Mouse (Mus musculus): ENCODE results near the gene Ccdc117. TPM values are rescaled to one million over a fixed set of nuclear protein-coding genes. Genes with fewer than 3 reads are reported as not detected.

Gene Ccdc117
- polyA plus RNA-seq, 1 experiment from 2014 or later, result 13.3 TPM

DNA sequence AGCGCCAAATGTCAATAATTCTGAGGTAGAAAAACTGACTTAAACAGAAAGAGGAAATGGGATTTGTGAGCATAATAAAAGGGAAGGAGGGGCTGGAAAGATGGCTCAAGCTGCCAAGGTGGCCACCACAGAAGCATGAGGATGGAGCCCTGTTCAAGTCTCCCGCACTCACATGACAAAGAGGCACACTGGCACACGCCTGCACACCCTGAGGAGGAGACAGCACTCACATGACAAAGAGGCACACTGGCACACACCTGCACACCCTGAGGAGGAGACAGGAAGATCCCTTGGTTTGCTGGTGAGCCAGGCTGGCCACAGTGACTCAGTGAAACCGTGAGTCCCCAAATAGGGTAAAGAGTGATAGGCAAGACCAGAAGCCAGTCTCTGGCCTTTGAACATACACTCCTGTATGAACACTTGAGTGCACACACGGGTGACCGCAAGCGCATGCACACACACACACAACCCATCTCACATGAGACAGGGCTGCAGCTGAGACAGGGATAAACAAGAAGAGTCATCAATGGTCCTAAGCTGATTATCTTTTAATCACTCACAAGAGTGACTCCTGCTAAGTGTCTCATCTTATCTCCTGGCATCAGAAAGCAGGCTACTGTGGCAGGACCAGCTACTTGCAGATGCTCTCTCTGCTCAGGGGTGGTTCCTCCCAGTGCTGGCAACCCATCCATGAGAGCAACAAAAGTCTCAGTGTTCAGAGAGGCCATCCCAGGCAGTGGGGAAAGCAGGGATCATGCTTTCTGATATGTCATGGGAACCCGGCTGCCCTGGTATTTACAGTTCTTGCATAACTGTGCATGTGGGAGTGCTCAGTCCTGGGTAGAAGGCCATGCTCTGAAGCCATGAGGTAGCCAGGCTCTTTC is 32.5 kb downstream of the Ccdc117 start:
- 76% methylated on average over 8 of the region's 8 CpGs for WGBS
- H3K9ac ChIP-seq (ENCODE audit: low read length), result no peak overlapping the region
- H3K9me3 ChIP-seq (replicated peaks; ENCODE audit: control insufficient read depth, low read length), result no peaks in the 10 kb centered on the region
- no peaks in the 10 kb centered on the region for H3K27me3 ChIP-seq (ENCODE audit: control insufficient read depth, insufficient read depth, low read length)
- H3K4me1 ChIP-seq (ENCODE audit: control insufficient read depth, insufficient read depth, low read length), result peaks cover 9% of the 10 kb centered on the region; the same call in 1 of the 2 replicates
- no peaks in the 10 kb centered on the region for H3K36me3 ChIP-seq (ENCODE audit: control insufficient read depth, insufficient read depth, low read length)
- H3K27ac ChIP-seq (ENCODE audit: low read length), result no peak overlapping the region
- no peak for ATAC-seq (ENCODE audit: insufficient read depth, low FRiP score)
- H3K4me3 ChIP-seq (replicated peaks; ENCODE audit: low read length), result no peak overlapping the region
- H3K4me2 ChIP-seq (ENCODE audit: low read depth, low read length), result no peak overlapping the region

DNA sequence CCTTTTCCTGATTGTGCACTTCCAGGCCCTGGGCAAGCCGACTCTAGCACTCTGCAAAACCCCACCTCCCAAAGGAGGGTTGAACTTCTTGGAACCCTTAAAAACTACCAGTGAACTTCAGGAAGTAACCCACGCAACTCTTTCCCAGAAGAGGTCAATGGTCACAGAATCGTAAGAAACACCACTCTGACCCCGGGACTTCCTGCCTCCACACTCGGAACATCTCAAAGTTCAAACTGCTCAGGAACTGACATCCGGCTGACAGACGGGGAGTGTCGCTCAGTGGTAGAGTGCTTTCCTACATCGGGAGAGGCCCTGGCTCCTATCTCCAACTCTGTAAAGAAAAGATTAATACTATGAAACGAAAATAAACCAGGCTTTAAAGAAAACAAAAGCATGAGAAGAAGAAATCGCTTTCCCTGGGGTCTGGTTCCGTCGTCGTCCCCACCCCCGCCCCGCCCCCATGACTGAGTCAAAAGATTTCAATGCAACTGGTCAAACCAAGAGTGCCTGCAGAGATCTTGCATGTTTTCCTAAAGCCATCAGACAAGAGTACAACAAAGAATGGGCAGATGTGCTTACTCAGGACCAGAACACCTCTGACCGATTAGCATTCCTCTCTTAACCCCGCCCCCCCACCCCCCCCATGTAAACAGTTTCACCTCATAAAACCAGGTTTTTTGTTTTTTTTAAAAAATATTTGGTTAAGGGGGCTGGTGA is 36.0 kb downstream of the Ccdc117 start:
- Histone ChIP-seq H3K4me1 (ENCODE audit: control insufficient read depth, insufficient read depth, low read length) (peaks cover 9% of the 10 kb centered on the region; the same call in 1 of the 2 replicates), H3K27ac (ENCODE audit: low read length) (peak overlapping the region; percentile 85), H3K4me3 (replicated peaks; ENCODE audit: low read length) (peak overlapping the region; percentile 34), H3K27me3 (ENCODE audit: control insufficient read depth, insufficient read depth, low read length) (no peaks in the 10 kb centered on the region), H3K4me2 (ENCODE audit: low read depth, low read length) (peak overlapping the region; percentile 51), H3K9ac (ENCODE audit: low read length) (peak overlapping the region; percentile 52), H3K36me3 (ENCODE audit: control insufficient read depth, insufficient read depth, low read length) (no peaks in the 10 kb centered on the region), H3K9me3 (replicated peaks; ENCODE audit: control insufficient read depth, low read length) (no peaks in the 10 kb centered on the region)
- WGBS, result 16% methylated on average over 18 of the region's 18 CpGs
- ATAC-seq (ENCODE audit: insufficient read depth, low FRiP score), result peak; percentile 82

DNA sequence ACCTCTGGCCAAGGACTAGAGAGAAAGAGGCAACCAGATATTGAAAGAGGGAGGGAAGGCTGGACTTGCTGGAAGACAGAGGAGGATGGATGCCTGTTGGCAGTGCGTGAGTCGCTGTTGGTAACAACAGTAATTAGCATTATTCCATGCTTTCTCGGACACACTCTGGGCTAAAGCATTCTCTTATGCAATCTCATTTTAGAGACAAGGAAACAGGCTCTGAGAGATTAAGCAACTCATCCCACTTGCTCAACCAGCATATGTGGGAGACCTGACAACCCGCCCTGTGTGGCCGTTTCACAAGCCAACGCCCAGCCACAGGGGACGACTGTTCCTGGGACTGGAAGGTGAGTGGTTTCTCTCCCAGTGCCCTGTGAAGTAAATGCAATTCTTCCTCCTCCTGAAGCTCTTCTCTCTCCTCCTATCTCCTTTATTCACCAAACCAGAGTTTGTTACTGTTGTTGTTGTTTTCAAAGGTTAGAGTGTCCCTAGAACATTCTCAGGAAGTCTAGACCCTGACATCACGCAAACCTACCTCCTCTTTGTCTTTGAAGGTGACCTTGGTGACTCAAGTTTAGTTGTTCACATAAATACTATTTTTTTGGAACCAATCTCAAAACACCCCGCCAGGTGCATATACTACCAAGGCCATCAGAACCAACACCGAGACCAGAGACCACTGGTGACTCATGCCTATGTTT is 39.5 kb downstream of the Ccdc117 start:
- H3K9me3 ChIP-seq (replicated peaks; ENCODE audit: control insufficient read depth, low read length), result no peaks in the 10 kb centered on the region
- WGBS, result 70% methylated on average over 10 of the region's 10 CpGs
- H3K36me3 ChIP-seq (ENCODE audit: control insufficient read depth, insufficient read depth, low read length), result no peaks in the 10 kb centered on the region
- no peak for ATAC-seq (ENCODE audit: insufficient read depth, low FRiP score)
- H3K4me2 ChIP-seq (ENCODE audit: low read depth, low read length), result no peak overlapping the region
- H3K27me3 ChIP-seq (ENCODE audit: control insufficient read depth, insufficient read depth, low read length), result no peaks in the 10 kb centered on the region
- H3K4me1 ChIP-seq (ENCODE audit: control insufficient read depth, insufficient read depth, low read length), result peaks cover 16% of the 10 kb centered on the region
- no peak overlapping the region for H3K9ac ChIP-seq (ENCODE audit: low read length)
- H3K27ac ChIP-seq (ENCODE audit: low read length), result peak overlapping the region; percentile 5; the same call in 1 of the 2 replicates
- H3K4me3 ChIP-seq (replicated peaks; ENCODE audit: low read length), result no peak overlapping the region

DNA sequence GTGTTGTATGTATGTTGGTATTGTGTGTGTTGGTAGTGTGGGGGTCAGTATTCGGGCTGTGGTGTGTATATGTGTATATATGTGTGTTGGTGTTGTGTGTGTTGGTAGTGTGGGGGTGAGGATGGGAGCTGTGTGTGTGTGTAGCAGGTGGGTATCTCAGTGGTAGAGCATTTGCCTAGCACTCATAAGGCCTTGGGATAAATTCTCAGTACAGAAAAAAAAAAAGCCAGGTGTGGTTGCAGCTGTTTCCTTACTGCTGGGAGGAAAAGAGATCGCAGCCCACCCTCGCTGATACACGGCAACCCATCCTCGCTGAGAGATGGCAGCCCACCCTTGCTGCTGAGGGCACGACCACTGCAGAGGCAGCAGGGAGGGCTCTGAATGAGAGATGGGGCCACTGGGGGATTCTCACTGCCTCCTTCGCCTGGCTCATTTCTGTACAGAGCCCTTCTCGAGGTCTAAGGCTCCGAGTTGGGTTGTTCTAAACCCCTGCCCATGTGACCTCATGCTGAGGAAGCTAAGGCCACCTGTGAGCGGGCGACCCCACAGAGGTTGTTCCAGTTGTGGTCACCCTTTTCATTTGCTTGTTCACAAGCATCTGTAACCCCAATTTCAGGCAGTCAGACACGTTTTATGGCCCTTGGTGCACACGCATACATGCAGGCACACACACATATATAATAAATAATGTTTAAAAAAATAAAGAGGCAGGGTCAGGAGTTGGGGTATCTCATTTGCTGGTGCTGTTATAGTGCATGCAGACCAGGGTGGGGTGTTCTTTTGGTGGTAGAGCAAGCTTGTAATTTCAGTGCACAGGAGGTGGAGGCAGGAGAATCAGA is 40.9 kb downstream of the Ccdc117 start:
- H3K4me3 ChIP-seq (replicated peaks; ENCODE audit: low read length), result no peak overlapping the region
- no peak overlapping the region for H3K4me2 ChIP-seq (ENCODE audit: low read depth, low read length)
- no peaks in the 10 kb centered on the region for H3K36me3 ChIP-seq (ENCODE audit: control insufficient read depth, insufficient read depth, low read length)
- peaks cover 15% of the 10 kb centered on the region for H3K4me1 ChIP-seq (ENCODE audit: control insufficient read depth, insufficient read depth, low read length)
- ATAC-seq (ENCODE audit: insufficient read depth, low FRiP score), result no peak
- no peak overlapping the region for H3K27ac ChIP-seq (ENCODE audit: low read length)
- no peaks in the 10 kb centered on the region for H3K27me3 ChIP-seq (ENCODE audit: control insufficient read depth, insufficient read depth, low read length)
- 0 out of 2 replicates have a peak overlapping the region, but pooled peaks have one; percentile 22 for H3K9ac ChIP-seq (ENCODE audit: low read length)
- WGBS, result 79% methylated on average over 13 of the region's 13 CpGs
- no peaks in the 10 kb centered on the region for H3K9me3 ChIP-seq (replicated peaks; ENCODE audit: control insufficient read depth, low read length)

DNA sequence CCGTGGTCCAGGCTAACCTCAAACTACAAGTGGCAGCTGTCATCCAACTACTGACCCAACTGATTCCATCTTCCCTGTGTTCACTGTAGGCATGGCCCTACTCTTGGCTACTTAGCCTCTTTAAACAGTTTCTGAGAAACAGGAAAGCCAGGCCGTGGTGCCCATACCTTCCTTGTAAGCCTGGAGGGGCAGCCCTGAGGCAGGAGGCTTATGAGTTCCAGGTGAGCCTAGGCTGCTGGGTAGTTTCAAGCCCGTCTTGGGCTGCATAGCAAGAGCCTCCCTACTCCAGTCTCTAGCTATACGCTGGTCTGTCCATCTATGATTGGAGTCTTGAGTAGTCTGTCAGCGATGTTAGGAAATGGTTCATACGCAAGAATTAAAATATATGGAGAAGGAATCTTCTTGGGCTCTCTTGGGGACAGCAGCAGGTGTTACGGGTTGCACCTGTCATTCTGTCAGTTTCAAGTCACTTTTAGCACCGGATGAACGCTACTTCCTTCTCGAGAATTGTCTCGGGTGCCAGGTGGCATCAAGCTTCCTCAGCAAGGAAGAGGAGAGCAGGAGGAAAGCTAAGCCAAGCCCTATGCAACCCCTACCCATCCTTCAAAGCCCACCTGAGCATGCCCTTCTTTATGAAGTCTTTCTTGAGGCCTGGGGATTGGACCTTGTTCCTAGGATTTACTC is 41.9 kb downstream of the Ccdc117 start:
- H3K9me3 ChIP-seq (replicated peaks; ENCODE audit: control insufficient read depth, low read length), result no peaks in the 10 kb centered on the region
- peaks cover 8% of the 10 kb centered on the region for H3K4me1 ChIP-seq (ENCODE audit: control insufficient read depth, insufficient read depth, low read length)
- H3K9ac ChIP-seq (ENCODE audit: low read length), result no peak overlapping the region
- 71% methylated on average over 11 of the region's 11 CpGs for whole genome bisulfite sequencing
- H3K4me2 ChIP-seq (ENCODE audit: low read depth, low read length), result no peak overlapping the region
- no peaks in the 10 kb centered on the region for H3K36me3 ChIP-seq (ENCODE audit: control insufficient read depth, insufficient read depth, low read length)
- H3K4me3 ChIP-seq (replicated peaks; ENCODE audit: low read length), result no peak overlapping the region
- no peaks in the 10 kb centered on the region for H3K27me3 ChIP-seq (ENCODE audit: control insufficient read depth, insufficient read depth, low read length)
- ATAC-seq (ENCODE audit: insufficient read depth, low FRiP score), result no peak
- H3K27ac ChIP-seq (ENCODE audit: low read length), result peak overlapping the region; percentile 77

DNA sequence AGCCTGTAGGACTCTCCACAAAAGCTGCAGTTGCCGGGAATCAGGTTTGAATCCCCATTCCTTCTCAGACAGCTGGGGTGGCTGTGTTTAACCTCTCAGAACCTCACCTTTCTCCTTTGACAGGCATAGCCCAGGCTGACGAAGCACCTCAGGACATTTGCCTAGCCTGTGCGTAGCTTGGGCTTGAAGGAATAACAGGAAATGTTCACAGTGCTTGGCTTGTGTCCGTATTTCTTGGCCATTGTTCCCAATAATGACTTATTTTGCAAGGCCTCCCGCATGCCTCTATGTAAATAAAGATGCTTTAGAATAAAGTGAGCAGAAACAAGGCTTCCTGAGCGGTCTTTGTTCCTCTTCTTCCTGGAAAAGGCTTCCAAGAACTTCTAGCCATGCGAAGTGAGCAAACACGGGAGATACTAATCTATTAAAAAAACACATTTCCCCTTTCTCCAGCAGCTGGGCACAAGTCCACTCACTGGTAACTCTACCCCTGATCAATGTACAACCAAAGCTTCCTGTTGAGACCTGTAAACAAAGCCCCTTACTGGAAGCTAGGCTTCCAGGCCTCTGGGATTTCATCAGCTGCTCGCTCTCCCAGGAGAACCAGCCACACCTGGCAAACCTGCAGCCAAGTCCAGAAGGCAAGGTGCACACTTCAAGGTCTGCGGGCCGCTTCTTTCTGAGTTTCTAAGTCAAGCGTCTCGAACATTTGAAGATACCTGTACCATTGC is 42.9 kb downstream of the Ccdc117 start:
- ATAC-seq (ENCODE audit: insufficient read depth, low FRiP score), result peak; percentile 68
- Histone ChIP-seq H3K4me2 (ENCODE audit: low read depth, low read length) (no peak overlapping the region), H3K27me3 (ENCODE audit: control insufficient read depth, insufficient read depth, low read length) (no peaks in the 10 kb centered on the region), H3K9ac (ENCODE audit: low read length) (peak overlapping the region; percentile 4; the same call in 1 of the 2 replicates), H3K27ac (ENCODE audit: low read length) (peak overlapping the region; percentile 77), H3K4me3 (replicated peaks; ENCODE audit: low read length) (no peak overlapping the region), H3K9me3 (replicated peaks; ENCODE audit: control insufficient read depth, low read length) (no peaks in the 10 kb centered on the region), H3K36me3 (ENCODE audit: control insufficient read depth, insufficient read depth, low read length) (no peaks in the 10 kb centered on the region), H3K4me1 (ENCODE audit: control insufficient read depth, insufficient read depth, low read length) (peaks cover 7% of the 10 kb centered on the region; the same call in 1 of the 2 replicates)
- WGBS, result 50% methylated on average over 13 of the region's 13 CpGs

DNA sequence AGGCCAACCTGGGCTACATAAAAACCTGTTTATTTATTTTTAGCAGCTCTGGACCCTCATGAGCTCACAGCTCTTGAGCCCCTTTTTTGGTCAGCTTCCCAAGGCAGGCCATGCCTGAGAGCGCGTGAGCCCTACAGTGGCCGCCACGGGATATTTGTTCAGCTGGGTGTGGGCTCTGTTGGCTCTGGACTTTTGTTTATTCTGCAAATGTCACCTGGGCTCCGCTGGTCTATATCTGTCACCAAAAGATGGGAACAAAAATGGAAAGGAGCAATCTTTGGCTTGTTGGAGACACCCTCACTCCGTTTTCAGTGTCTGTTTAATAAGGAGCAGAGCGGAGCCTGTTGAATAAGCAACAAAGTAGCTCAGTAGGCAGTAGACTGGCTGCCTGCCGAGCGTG is 43.6 kb downstream of the Ccdc117 start:
- Histone ChIP-seq H3K9me3 (replicated peaks; ENCODE audit: control insufficient read depth, low read length) (no peaks in the 10 kb centered on the region), H3K9ac (ENCODE audit: low read length) (no peak overlapping the region), H3K4me2 (ENCODE audit: low read depth, low read length) (no peak overlapping the region), H3K4me3 (replicated peaks; ENCODE audit: low read length) (no peak overlapping the region), H3K27ac (ENCODE audit: low read length) (peak overlapping the region; percentile 77), H3K27me3 (ENCODE audit: control insufficient read depth, insufficient read depth, low read length) (no peaks in the 10 kb centered on the region), H3K36me3 (ENCODE audit: control insufficient read depth, insufficient read depth, low read length) (no peaks in the 10 kb centered on the region), H3K4me1 (ENCODE audit: control insufficient read depth, insufficient read depth, low read length) (peaks cover 7% of the 10 kb centered on the region; the same call in 1 of the 2 replicates)
- peak; percentile 81 for ATAC-seq (ENCODE audit: insufficient read depth, low FRiP score)
- WGBS, result 61% methylated on average over 9 of the region's 9 CpGs

Measured in stomach, embryonic 16.5 days (tissue).